Mouse (Mus musculus): ENCODE data around the gene Atf6. TPM values are rescaled to one million over a fixed set of nuclear protein-coding genes. Genes with fewer than 3 reads are reported as not detected.

Gene Atf6
- polyA plus RNA-seq, 1 experiment from 2014 or later, result 10.1 TPM

DNA sequence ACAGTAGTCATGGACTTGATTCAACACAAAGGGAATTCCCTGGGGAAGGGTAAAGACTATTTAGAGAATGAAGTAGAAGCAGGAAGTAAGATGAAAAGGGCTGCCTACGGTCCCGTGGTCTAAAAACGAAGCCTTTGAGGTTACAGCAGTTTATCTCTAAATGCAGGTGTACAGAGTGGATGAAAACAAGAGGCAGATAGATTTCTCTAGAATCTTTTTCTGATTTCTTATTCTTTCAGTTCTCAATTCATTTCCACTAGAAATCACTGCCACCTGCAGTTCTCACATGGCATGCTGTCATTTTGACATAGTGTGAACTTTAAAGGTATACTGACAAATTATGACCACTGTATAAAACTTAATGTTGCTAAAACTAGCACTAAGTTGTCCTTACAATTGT, 66.9 kb downstream of the Atf6 start:
- Histone ChIP-seq H3K9ac (ENCODE audit: low read length) (no peak overlapping the region), H3K4me1 (ENCODE audit: control insufficient read depth, insufficient read depth, low read length) (peaks cover 12% of the 10 kb centered on the region), H3K36me3 (ENCODE audit: control insufficient read depth, insufficient read depth) (peaks cover 9% of the 10 kb centered on the region), H3K4me2 (ENCODE audit: low read depth, low read length) (no peak overlapping the region), H3K4me3 (ENCODE audit: low read length) (no peak overlapping the region), H3K9me3 (replicated peaks; ENCODE audit: control insufficient read depth, low read length) (no peaks in the 10 kb centered on the region), H3K27me3 (ENCODE audit: control insufficient read depth, insufficient read depth, low read length) (no peaks in the 10 kb centered on the region), H3K27ac (ENCODE audit: low read length) (no peak overlapping the region)
- no peak for ATAC-seq (replicated peaks; ENCODE audit: extremely low read depth, insufficient read depth, low FRiP score)
- 46% methylated on average over 3 of the region's 3 CpGs for WGBS

- Histone ChIP-seq H3K27ac (ENCODE audit: low read length) (no peak overlapping the region), H3K4me3 (ENCODE audit: low read length) (no peak overlapping the region), H3K4me2 (ENCODE audit: low read depth, low read length) (no peak overlapping the region), H3K9ac (ENCODE audit: low read length) (no peak overlapping the region), H3K4me1 (ENCODE audit: control insufficient read depth, insufficient read depth, low read length) (peaks cover 6% of the 10 kb centered on the region; the same call in 1 of the 2 replicates), H3K36me3 (ENCODE audit: control insufficient read depth, insufficient read depth) (peaks cover 16% of the 10 kb centered on the region), H3K27me3 (ENCODE audit: control insufficient read depth, insufficient read depth, low read length) (no peaks in the 10 kb centered on the region), H3K9me3 (replicated peaks; ENCODE audit: control insufficient read depth, low read length) (no peaks in the 10 kb centered on the region)
- WGBS, result 70% methylated on average over 9 of the region's 9 CpGs
- ATAC-seq (replicated peaks; ENCODE audit: extremely low read depth, insufficient read depth, low FRiP score), result no peak
Observed at GRCm38 (mm10) chr1:170795741-170796347, 71.7 kb downstream of the Atf6 start.

GRCm38 (mm10) chr1:170791542-170791941, 76.0 kb downstream of the Atf6 start:
- WGBS, result 52% methylated on average over 6 of the region's 6 CpGs
- Histone ChIP-seq H3K4me1 (ENCODE audit: control insufficient read depth, insufficient read depth, low read length) (peaks cover 6% of the 10 kb centered on the region; the same call in 1 of the 2 replicates), H3K36me3 (ENCODE audit: control insufficient read depth, insufficient read depth) (peaks cover 11% of the 10 kb centered on the region), H3K4me3 (ENCODE audit: low read length) (no peak overlapping the region), H3K27ac (ENCODE audit: low read length) (no peak overlapping the region), H3K27me3 (ENCODE audit: control insufficient read depth, insufficient read depth, low read length) (no peaks in the 10 kb centered on the region), H3K9me3 (replicated peaks; ENCODE audit: control insufficient read depth, low read length) (no peaks in the 10 kb centered on the region), H3K9ac (ENCODE audit: low read length) (no peak overlapping the region), H3K4me2 (ENCODE audit: low read depth, low read length) (no peak overlapping the region)
- ATAC-seq (replicated peaks; ENCODE audit: extremely low read depth, insufficient read depth, low FRiP score), result no peak; the same call in 1 of the 2 replicates

DNA sequence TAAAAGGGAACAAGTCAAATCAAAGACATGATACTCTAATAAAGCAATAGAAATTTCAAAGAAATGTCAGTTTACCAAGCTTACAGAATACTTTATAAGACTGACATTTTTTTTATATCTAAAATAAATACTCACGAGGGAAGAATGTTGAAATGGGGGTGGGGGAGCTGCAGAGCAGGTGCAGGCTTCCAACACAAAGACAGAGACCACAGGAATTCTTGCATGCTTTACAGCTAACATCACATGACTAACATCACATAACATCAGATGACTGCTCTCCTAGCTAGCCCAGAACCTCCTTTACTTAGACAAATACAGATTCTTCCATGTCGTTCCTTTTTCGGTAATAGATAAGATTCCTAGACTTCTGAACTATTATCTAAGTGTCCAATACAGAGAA, 76.6 kb downstream of the Atf6 start:
- peaks cover 6% of the 10 kb centered on the region; the same call in 1 of the 2 replicates for H3K4me1 ChIP-seq (ENCODE audit: control insufficient read depth, insufficient read depth, low read length)
- no peaks in the 10 kb centered on the region for H3K27me3 ChIP-seq (ENCODE audit: control insufficient read depth, insufficient read depth, low read length)
- H3K4me2 ChIP-seq (ENCODE audit: low read depth, low read length), result no peak overlapping the region
- no peaks in the 10 kb centered on the region for H3K9me3 ChIP-seq (replicated peaks; ENCODE audit: control insufficient read depth, low read length)
- ATAC-seq (replicated peaks; ENCODE audit: extremely low read depth, insufficient read depth, low FRiP score), result no peak
- H3K4me3 ChIP-seq (ENCODE audit: low read length), result no peak overlapping the region
- H3K36me3 ChIP-seq (ENCODE audit: control insufficient read depth, insufficient read depth), result peaks cover 13% of the 10 kb centered on the region
- no peak overlapping the region for H3K9ac ChIP-seq (ENCODE audit: low read length)
- 28% methylated on average over 3 of the region's 3 CpGs for WGBS
- H3K27ac ChIP-seq (ENCODE audit: low read length), result no peak overlapping the region

DNA sequence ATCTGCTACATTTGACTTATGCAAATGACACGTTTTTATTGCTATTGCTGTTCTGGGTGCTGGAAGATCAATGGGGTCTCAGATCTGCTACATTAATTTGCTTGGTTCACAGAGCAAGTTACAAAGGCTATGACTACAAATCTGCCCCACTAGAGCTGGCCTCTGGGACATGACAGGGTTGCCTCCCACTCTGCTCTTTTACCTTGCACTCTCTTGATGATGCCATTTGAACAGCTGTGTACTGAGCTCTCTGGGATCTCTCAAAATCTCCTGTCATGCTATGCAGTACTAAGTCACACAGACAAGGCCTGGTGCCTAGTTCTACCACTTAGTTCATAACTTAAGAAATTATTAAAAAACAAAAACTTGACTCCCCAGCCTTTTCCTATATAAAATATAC, 79.9 kb downstream of the Atf6 start:
- no peaks in the 10 kb centered on the region for H3K27me3 ChIP-seq (ENCODE audit: control insufficient read depth, insufficient read depth, low read length)
- H3K9me3 ChIP-seq (replicated peaks; ENCODE audit: control insufficient read depth, low read length), result no peaks in the 10 kb centered on the region
- 43% methylated on average over 1 of the region's 1 CpGs for WGBS
- H3K9ac ChIP-seq (ENCODE audit: low read length), result no peak overlapping the region
- H3K36me3 ChIP-seq (ENCODE audit: control insufficient read depth, insufficient read depth), result peaks cover 8% of the 10 kb centered on the region
- H3K4me3 ChIP-seq (ENCODE audit: low read length), result no peak overlapping the region
- ATAC-seq (replicated peaks; ENCODE audit: extremely low read depth, insufficient read depth, low FRiP score), result no peak
- no peak overlapping the region for H3K4me2 ChIP-seq (ENCODE audit: low read depth, low read length)
- peaks cover 6% of the 10 kb centered on the region; the same call in 1 of the 2 replicates for H3K4me1 ChIP-seq (ENCODE audit: control insufficient read depth, insufficient read depth, low read length)
- no peak overlapping the region for H3K27ac ChIP-seq (ENCODE audit: low read length)

DNA sequence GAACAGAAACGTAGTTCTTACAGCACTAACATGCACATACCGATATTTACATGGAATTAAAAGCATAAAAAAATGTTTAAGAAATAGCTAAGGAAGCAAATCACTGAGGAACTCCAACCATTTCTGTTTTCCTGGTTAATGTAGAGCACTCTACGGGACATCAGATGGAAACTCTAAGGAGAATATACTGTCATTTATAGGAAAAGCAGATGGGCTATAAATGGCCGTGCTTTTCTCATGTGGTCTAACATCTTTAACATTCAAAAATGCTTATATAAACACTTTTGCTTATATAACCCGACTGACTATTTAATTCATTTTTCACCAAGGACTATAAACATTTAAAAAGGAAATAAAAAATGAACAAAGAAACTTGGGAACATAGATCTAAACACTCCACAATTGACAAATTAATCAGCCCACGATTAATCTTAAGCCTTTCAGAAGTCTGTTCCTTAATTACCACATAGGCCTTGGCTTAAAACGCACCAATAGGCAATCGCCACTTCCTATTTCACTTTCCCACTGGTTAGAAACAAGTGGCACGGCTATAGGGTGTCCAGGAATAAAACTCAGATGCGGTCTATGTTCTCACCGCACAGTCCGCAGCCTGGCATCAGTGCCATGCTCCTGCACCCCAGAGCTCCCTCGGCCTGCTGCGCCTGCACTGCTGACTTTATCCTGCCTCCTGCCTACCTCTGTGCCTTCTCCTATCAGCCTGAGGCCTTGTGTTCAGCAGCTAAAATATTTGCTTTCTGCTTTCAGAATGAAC, 80.8 kb downstream of the Atf6 start:
- Histone ChIP-seq H3K4me1 (ENCODE audit: control insufficient read depth, insufficient read depth, low read length) (peaks cover 6% of the 10 kb centered on the region; the same call in 1 of the 2 replicates), H3K27ac (ENCODE audit: low read length) (no peak overlapping the region)
- WGBS, result 85% methylated on average over 14 of the region's 14 CpGs

GRCm38 (mm10) chr1:170777688-170778087, 89.9 kb downstream of the Atf6 start:
- Histone ChIP-seq H3K4me2 (ENCODE audit: low read depth, low read length) (no peak overlapping the region), H3K4me1 (ENCODE audit: control insufficient read depth, insufficient read depth, low read length) (no peaks in the 10 kb centered on the region), H3K27me3 (ENCODE audit: control insufficient read depth, insufficient read depth, low read length) (no peaks in the 10 kb centered on the region), H3K9me3 (replicated peaks; ENCODE audit: control insufficient read depth, low read length) (no peaks in the 10 kb centered on the region), H3K9ac (ENCODE audit: low read length) (no peak overlapping the region), H3K36me3 (ENCODE audit: control insufficient read depth, insufficient read depth) (0 out of 2 replicates have a peak, but pooled peaks cover 2% of the 10 kb centered on the region), H3K27ac (ENCODE audit: low read length) (no peak overlapping the region), H3K4me3 (ENCODE audit: low read length) (no peak overlapping the region)
- WGBS, result 92% methylated on average over 4 of the region's 4 CpGs
- no peak for ATAC-seq (replicated peaks; ENCODE audit: extremely low read depth, insufficient read depth, low FRiP score)

More for the DNA sequence above, 80.8 kb downstream of the Atf6 start:
- no peak overlapping the region for H3K4me2 ChIP-seq (ENCODE audit: low read depth, low read length)
- no peaks in the 10 kb centered on the region for H3K27me3 ChIP-seq (ENCODE audit: control insufficient read depth, insufficient read depth, low read length)
- peaks cover 9% of the 10 kb centered on the region for H3K36me3 ChIP-seq (ENCODE audit: control insufficient read depth, insufficient read depth)
- H3K9ac ChIP-seq (ENCODE audit: low read length), result no peak overlapping the region
- no peak overlapping the region for H3K4me3 ChIP-seq (ENCODE audit: low read length)
- no peaks in the 10 kb centered on the region for H3K9me3 ChIP-seq (replicated peaks; ENCODE audit: control insufficient read depth, low read length)
- ATAC-seq (replicated peaks; ENCODE audit: extremely low read depth, insufficient read depth, low FRiP score), result no peak

DNA sequence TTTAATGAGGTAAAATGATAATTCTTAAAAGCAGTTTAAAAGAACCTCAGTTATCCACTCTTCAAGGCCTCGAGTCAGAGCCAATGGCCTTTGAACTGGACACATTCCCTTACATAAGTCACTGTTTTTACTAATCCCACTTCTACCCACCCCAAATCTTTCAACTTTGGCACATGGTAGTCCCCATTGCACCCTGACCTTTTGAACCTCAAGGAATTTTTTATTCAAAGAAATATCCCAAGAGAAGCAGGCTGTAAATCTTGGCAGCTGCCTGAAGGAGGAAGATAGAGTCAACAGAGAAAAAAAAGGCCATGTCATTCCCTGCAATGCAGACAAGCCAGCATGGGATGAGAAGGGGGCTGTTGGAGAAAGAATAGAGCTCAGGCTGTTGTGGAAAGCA, 93.1 kb downstream of the Atf6 start:
- no peak overlapping the region for H3K27ac ChIP-seq (ENCODE audit: low read length)
- ATAC-seq (replicated peaks; ENCODE audit: extremely low read depth, insufficient read depth, low FRiP score), result no peak
- no peaks in the 10 kb centered on the region for H3K9me3 ChIP-seq (replicated peaks; ENCODE audit: control insufficient read depth, low read length)
- no peaks in the 10 kb centered on the region for H3K27me3 ChIP-seq (ENCODE audit: control insufficient read depth, insufficient read depth, low read length)
- no peak overlapping the region for H3K9ac ChIP-seq (ENCODE audit: low read length)
- H3K4me2 ChIP-seq (ENCODE audit: low read depth, low read length), result no peak overlapping the region
- no peaks in the 10 kb centered on the region for H3K4me1 ChIP-seq (ENCODE audit: control insufficient read depth, insufficient read depth, low read length)
- no peaks in the 10 kb centered on the region for H3K36me3 ChIP-seq (ENCODE audit: control insufficient read depth, insufficient read depth)
- WGBS, result 64% methylated on average over 1 of the region's 1 CpGs
- no peak overlapping the region for H3K4me3 ChIP-seq (ENCODE audit: low read length)

- WGBS, result 84% methylated on average over 4 of the region's 4 CpGs
- H3K27me3 ChIP-seq (ENCODE audit: control insufficient read depth, insufficient read depth, low read length), result no peaks in the 10 kb centered on the region
- H3K27ac ChIP-seq (ENCODE audit: low read length), result no peak overlapping the region
- H3K36me3 ChIP-seq (ENCODE audit: control insufficient read depth, insufficient read depth), result no peaks in the 10 kb centered on the region
- no peaks in the 10 kb centered on the region for H3K4me1 ChIP-seq (ENCODE audit: control insufficient read depth, insufficient read depth, low read length)
- no peak for ATAC-seq (replicated peaks; ENCODE audit: extremely low read depth, insufficient read depth, low FRiP score)
- no peak overlapping the region for H3K9ac ChIP-seq (ENCODE audit: low read length)
- H3K9me3 ChIP-seq (replicated peaks; ENCODE audit: control insufficient read depth, low read length), result no peaks in the 10 kb centered on the region
- H3K4me2 ChIP-seq (ENCODE audit: low read depth, low read length), result no peak overlapping the region
- no peak overlapping the region for H3K4me3 ChIP-seq (ENCODE audit: low read length)
Observed at GRCm38 (mm10) chr1:170773506-170773905, 94.1 kb downstream of the Atf6 start.

All from heart, embryonic 16.5 days (tissue).